Mouse (Mus musculus) liver, embryonic 14.5 days (tissue): ENCODE measurements around the gene Synj2. TPM values are rescaled to one million over a fixed set of nuclear protein-coding genes. Genes with fewer than 3 reads are reported as not detected.
A peak's percentile ranks its signal among the peaks of the same experiment; 100 is the strongest.

ENCODE experiments used
- ATAC-seq: fragments of 200-750 bp; cut with Nextera tagmentation; 2 replicates; pipeline ENCODE4 v1.8.0; 2017; ENCODE audit warnings: moderate number of reproducible peaks, mild to moderate bottlenecking, moderate library complexity; ENCODE audit not compliant: insufficient read depth
- DNase-seq, 3 experiments: peaks; one replicate each; pipeline ENCODE4 v3.0.0-alpha.2; 2012 to 2013; ENCODE audit warnings: low read depth in 3 of 3, low spot score in 3 of 3
- H3K27ac ChIP-seq: fragments of 300-500 bp; sonication (generic); 2 replicates; pipeline ENCODE4 v1.5.1; 2014; ENCODE audit warnings: moderate library complexity, mild to moderate bottlenecking, control low read depth, inconsistent platforms
- H3K27me3 ChIP-seq: fragments of 300-500 bp; sonication (generic); 2 replicates; pipeline ENCODE4 v1.6.1; 2014; ENCODE audit warnings: mild to moderate bottlenecking, low read length, moderate library complexity; ENCODE audit not compliant: control insufficient read depth, insufficient read depth
- H3K36me3 ChIP-seq: fragments of 300-500 bp; sonication (generic); replicated peaks from 2 replicates; pipeline ENCODE4 v1.6.1; 2014; ENCODE audit warnings: low read depth; ENCODE audit not compliant: control insufficient read depth, insufficient read depth
- H3K4me1 ChIP-seq, 2 experiments: fragments of 200-500 bp in 1 of 2; fragments of 300-500 bp in 1 of 2; sonication (generic) in 1 of 2; replicated peaks; 2 replicates each; pipeline ENCODE4 v1.6.1; 2012 to 2014; ENCODE audit warnings: antibody characterized with exemption in 1 of 2, inconsistent platforms in 1 of 2, low read length in 1 of 2; ENCODE audit not compliant: control insufficient read depth in 2 of 2, insufficient read depth in 2 of 2
- H3K4me2 ChIP-seq: fragments of 300-500 bp; sonication (generic); 2 replicates; pipeline ENCODE4 v1.6.1; 2014; ENCODE audit warnings: low read depth, mild to moderate bottlenecking, control low read depth, moderate library complexity
- H3K4me3 ChIP-seq, 2 experiments: fragments of 200-500 bp in 1 of 2; fragments of 300-500 bp in 1 of 2; sonication (generic) in 1 of 2; 2 replicates each; pipeline ENCODE4 v1.5.1; 2012 to 2014; ENCODE audit warnings: low read depth in 2 of 2, low read length in 2 of 2, mild to moderate bottlenecking in 2 of 2, control low read depth in 1 of 2, inconsistent platforms in 1 of 2, moderate library complexity in 1 of 2; ENCODE audit not compliant: insufficient read depth in 1 of 2
- H3K9ac ChIP-seq: fragments of 300-500 bp; sonication (generic); replicated peaks from 2 replicates; pipeline ENCODE4 v1.6.1; 2014; ENCODE audit warnings: mild to moderate bottlenecking, control low read depth, moderate library complexity
- H3K9me3 ChIP-seq: fragments of 300-500 bp; sonication (generic); 2 replicates; pipeline ENCODE4 v1.6.1; 2016; ENCODE audit warnings: low read length, mixed read lengths; ENCODE audit not compliant: control insufficient read depth
- CTCF ChIP-seq: IDR thresholded peaks from 2 replicates; pipeline ENCODE4 v1.5.1; 2016; ENCODE audit warnings: antibody characterized with exemption, low read depth, control low read depth
- EP300 ChIP-seq: IDR thresholded peaks from 2 replicates; pipeline ENCODE4 v1.6.1; 2016; ENCODE audit warnings: antibody characterized with exemption, low read depth
- WGBS: fragments of 180-500 bp; shearing (Covaris S2); extraction: QIAGEN DNeasy Blood & Tissue Kit; methylation state at CpG from one replicate; pipeline ENCODE4 v1.1.7; 2014; ENCODE audit not compliant: insufficient replicate concordance; 5-methylcytosine and 5-hydroxymethylcytosine counted together
- polyA plus RNA-seq, 2 experiments: library from polyadenylated mRNA; depleted of rRNA in 1 of 2; stranded (reverse) in 1 of 2; unstranded in 1 of 2; fragments of >200 nt; fragmentation: Nextera tagmentation in 1 of 2; extraction: Ambion mirVana in 1 of 2; gene quantifications; 2 replicates each; pipeline versions ENCODE4 v1.2.1 to v1.2.3; 2012 to 2014

The Synj2 gene
- polyA plus RNA-seq (2012; rRNA removed) (1.3 and 1.9 TPM in 2 replicates), polyA plus RNA-seq (2014; fragmentation: Nextera tagmentation; extraction: Ambion mirVana) (1.6 TPM in 2 replicates)

DNA sequence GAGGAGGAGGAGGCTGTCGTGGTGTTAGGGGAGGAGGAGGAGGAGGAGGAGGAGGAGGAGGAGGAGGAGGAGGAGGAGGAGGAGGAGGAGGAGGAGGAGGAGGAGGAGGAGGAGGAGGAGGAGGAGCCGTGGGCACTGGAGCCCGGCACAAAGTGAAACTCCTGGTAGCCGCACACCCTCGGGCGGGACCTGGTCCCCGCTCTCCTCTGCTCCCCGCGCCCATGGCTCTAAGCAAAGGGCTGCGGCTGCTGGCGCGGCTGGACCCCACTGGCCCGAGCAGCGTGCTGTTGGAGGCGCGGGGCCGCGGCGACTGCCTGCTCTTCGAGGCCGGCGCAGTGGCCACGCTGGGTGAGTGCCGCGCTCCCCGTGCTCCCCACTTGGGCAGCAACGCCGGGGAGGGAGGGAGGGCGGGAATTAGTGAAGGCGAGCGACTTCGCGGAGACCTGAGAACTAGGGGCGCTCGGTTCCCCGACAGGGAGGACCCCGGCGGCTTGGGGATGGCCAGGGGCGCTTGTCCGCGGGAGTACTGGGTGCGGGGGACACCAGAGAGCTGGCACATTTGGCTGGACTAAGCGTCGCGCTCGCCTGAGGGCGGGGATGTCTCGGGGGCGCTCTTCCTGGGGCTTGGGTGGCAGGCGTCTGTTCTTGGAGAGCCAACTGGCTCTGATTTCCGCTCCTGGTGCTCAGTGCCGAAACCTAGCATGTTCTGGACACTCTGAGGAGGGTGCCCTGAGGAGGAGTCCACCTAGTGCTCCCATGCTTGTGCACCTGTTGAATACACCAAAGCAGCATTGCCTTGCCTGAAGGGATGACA, at the start of gene Synj2:
Gene Synj2, plus strand, starts transcription at position 51 of the 814 bp plus-strand sequence.
- peak within 1 kb of the TSS; percentile 74 for H3K4me2 ChIP-seq
- ATAC-seq = peak; percentile 65; the same call in 1 of the 2 replicates

DNA sequence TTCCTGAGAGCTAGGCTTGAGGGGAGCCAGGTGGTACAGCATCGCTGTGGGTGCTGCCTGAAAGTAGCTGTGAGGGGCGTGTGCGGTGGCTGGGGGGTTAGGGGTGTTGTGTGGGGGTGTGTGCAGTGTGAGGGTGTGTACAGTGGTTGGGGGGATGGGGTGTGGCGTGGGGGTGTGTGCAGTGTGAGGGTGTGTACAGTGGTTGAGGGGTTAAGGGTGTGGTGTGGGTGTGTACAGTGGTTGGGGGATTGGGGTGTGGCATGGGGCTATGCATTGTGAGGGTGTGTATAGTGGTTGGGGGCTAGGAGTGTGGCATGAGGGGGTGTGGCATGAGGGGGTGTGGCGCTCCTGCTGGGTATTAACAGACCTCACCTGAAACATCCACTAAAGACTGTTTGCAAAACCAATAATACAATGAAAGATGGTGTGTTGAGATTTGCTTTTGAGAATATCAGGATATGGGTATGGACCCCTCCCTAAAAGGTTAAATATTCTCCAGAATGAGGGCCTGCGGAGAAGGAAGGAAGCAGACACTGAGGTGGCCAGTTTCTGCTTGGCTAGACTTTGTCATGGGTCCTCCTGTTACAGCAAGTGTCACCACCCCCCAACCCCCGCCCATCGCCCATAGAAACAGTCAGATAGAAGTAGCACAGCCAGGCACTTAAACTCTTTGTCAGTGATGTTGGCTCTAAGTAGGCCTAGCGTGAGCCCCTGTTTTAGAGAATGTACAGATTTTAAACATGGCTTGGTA, 49.0 kb upstream of the Synj2 start:
- no peak overlapping the region for H3K4me2 ChIP-seq
- no peaks in the 10 kb centered on the region for H3K36me3 ChIP-seq
- no peak overlapping the region for H3K27ac ChIP-seq
- H3K4me3 ChIP-seq = no peak overlapping the region
- ATAC-seq (no peak), DNase-seq (no peak)
- TF ChIP-seq EP300 (no peak), CTCF (no peak)
- no peak overlapping the region for H3K9ac ChIP-seq
- 53% methylated on average over 9 of the region's 9 CpGs for WGBS
- no peaks in the 10 kb centered on the region for H3K9me3 ChIP-seq
- H3K27me3 ChIP-seq = no peaks in the 10 kb centered on the region
- H3K4me1 ChIP-seq = peaks cover 23 to 37% of the 10 kb centered on the region in 2 experiments

More for the DNA sequence above, at the start of gene Synj2:
- Histone ChIP-seq H3K27ac (no peak within 1 kb of the TSS), H3K9ac (peak within 1 kb of the TSS; percentile 58), H3K9me3 (no peaks in the 10 kb centered on the region), H3K36me3 (no peaks in the 10 kb centered on the region), H3K4me1 (peaks cover 0 to 6% of the 10 kb centered on the region in 2 experiments; a peak in 2 of 4 replicates), H3K27me3 (peaks cover 15% of the 10 kb centered on the region), H3K4me3 (peak within 1 kb of the TSS; percentile 68 to 70)
- no peak for DNase-seq
- WGBS = 2% methylated on average over 42 of the region's 52 CpGs
- no peak for TF ChIP-seq CTCF
- no peak for TF ChIP-seq EP300

GRCm38 (mm10) chr17:5893092-5893491, 48.0 kb upstream of the Synj2 start:
- no peak for TF ChIP-seq CTCF
- no peak for TF ChIP-seq EP300

GRCm38 (mm10) chr17:5893574-5894148, 47.4 kb upstream of the Synj2 start:
- no peaks in the 10 kb centered on the region for H3K9me3 ChIP-seq
- ATAC-seq (peak; percentile 20; the same call in 1 of the 2 replicates), DNase-seq (no peak)
- H3K4me1 ChIP-seq = peaks cover 23 to 34% of the 10 kb centered on the region in 2 experiments
- TF ChIP-seq EP300 = no peak
- TF ChIP-seq CTCF = peak; percentile 55
- H3K4me2 ChIP-seq = 0 out of 2 replicates have a peak overlapping the region, but pooled peaks have one; percentile 4
- H3K9ac ChIP-seq = no peak overlapping the region; the same call in 1 of the 2 replicates
- no peaks in the 10 kb centered on the region for H3K36me3 ChIP-seq
- WGBS = 48% methylated on average over 7 of the region's 7 CpGs
- H3K27me3 ChIP-seq = no peaks in the 10 kb centered on the region
- no peak overlapping the region for H3K4me3 ChIP-seq
- H3K27ac ChIP-seq = peak overlapping the region; percentile 41

More at GRCm38 (mm10) chr17:5893092-5893491, 48.0 kb upstream of the Synj2 start:
- Histone ChIP-seq H3K4me3 (no peak overlapping the region), H3K4me1 (peaks cover 23 to 34% of the 10 kb centered on the region in 2 experiments), H3K27me3 (no peaks in the 10 kb centered on the region), H3K27ac (peak overlapping the region; percentile 41), H3K36me3 (no peaks in the 10 kb centered on the region), H3K4me2 (0 out of 2 replicates have a peak overlapping the region, but pooled peaks have one; percentile 4), H3K9me3 (no peaks in the 10 kb centered on the region), H3K9ac (no peak overlapping the region; the same call in 1 of the 2 replicates)
- DNase-seq = peak; percentile 39 to 54 (median 42)
- WGBS = 2% methylated on average over 7 of the region's 7 CpGs
- peak; percentile 88 for ATAC-seq
